Mouse (Mus musculus): ENCODE results near the gene Celsr1.

- TF ChIP-seq CTCF (IDR thresholded peaks at IDR 0.05; ENCODE audit: insufficient read depth, low read depth, low read length) (no peak), POLR2A (IDR thresholded peaks at IDR 0.05; ENCODE audit: insufficient read depth, low read depth, low read length) (no peak)
These were observed 40.2 kb downstream of the Celsr1 start for GRCm38 (mm10) chr15:85993386-85993785.

Measured in olfactory bulb, adult 2 months (tissue).